Mouse (Mus musculus): ENCODE data around the gene Hoxa7. TPM values are rescaled to one million over a fixed set of nuclear protein-coding genes. Genes with fewer than 3 reads are reported as not detected.

Hoxa7 gene
- 10 to 100 TPM; 11.2 to 12.5 TPM for total RNA-seq (2021)
- long read RNA-seq, experiment 1, transcript Hoxa7-201 (2 exons, 2,009 nt) = major isoform, 23 of 29 reads
- long read RNA-seq, experiment 1, partial matches to known transcripts = 0 of 29 reads
- long read RNA-seq, experiment 1, other reads (novel, unspliced or antisense) = 5 of 29 reads
- long read RNA-seq, experiment 2, transcript Hoxa7-201 (2 exons, 2,009 nt) = major isoform, 26 of 27 reads
- long read RNA-seq, experiment 2, partial matches to known transcripts = 0 of 27 reads
- long read RNA-seq, experiment 2, other reads (novel, unspliced or antisense) = 1 of 27 reads

GRCm38 (mm10) chr6:52221337-52221992 lies at the start of gene Hoxa7:
Hoxa7 (minus strand) TSS chr6:52221854.
- DNase-seq (ENCODE audit: low spot score in 2 of 2) = peak; percentile 85 to 90

- peak; percentile 46 to 62 for DNase-seq (ENCODE audit: low spot score in 2 of 2)
Observed at GRCm38 (mm10) chr6:52270494-52271480, 49.1 kb upstream of the Hoxa7 start.

- no peak for DNase-seq (ENCODE audit: low spot score in 2 of 2)
Observed at GRCm38 (mm10) chr6:52268756-52269155, 47.1 kb upstream of the Hoxa7 start.

GRCm38 (mm10) chr6:52268341-52268740 lies 46.7 kb upstream of the Hoxa7 start:
- no peak for DNase-seq (ENCODE audit: low spot score in 2 of 2)

GRCm38 (mm10) chr6:52267691-52268090 lies 46.0 kb upstream of the Hoxa7 start:
- no peak for DNase-seq (ENCODE audit: low spot score in 2 of 2)

- no peak for DNase-seq (ENCODE audit: low spot score in 2 of 2)
Observed at GRCm38 (mm10) chr6:52267221-52267620, 45.6 kb upstream of the Hoxa7 start.

GRCm38 (mm10) chr6:52266666-52266985 lies 45.0 kb upstream of the Hoxa7 start:
- DNase-seq (ENCODE audit: low spot score in 2 of 2) = no peak

- DNase-seq (ENCODE audit: low spot score in 2 of 2) = no peak
Observed at GRCm38 (mm10) chr6:52265913-52266665, 44.4 kb upstream of the Hoxa7 start.

- DNase-seq (ENCODE audit: low spot score in 2 of 2) = no peak
Observed at GRCm38 (mm10) chr6:52265306-52265912, 43.8 kb upstream of the Hoxa7 start.

GRCm38 (mm10) chr6:52264106-52264790 lies 42.6 kb upstream of the Hoxa7 start:
- DNase-seq (ENCODE audit: low spot score in 2 of 2) = no peak

GRCm38 (mm10) chr6:52263321-52263585 lies 41.6 kb upstream of the Hoxa7 start:
- no peak for DNase-seq (ENCODE audit: low spot score in 2 of 2)

GRCm38 (mm10) chr6:52262463-52263320 lies 41.0 kb upstream of the Hoxa7 start:
- DNase-seq (ENCODE audit: low spot score in 2 of 2) = no peak

GRCm38 (mm10) chr6:52261751-52262462 lies 40.3 kb upstream of the Hoxa7 start:
- no peak for DNase-seq (ENCODE audit: low spot score in 2 of 2)

GRCm38 (mm10) chr6:52260654-52261575 lies 39.3 kb upstream of the Hoxa7 start, which contains the start of gene Hoxa13:
Hoxa13 (minus strand) TSS chr6:52260880.
- DNase-seq (ENCODE audit: low spot score in 2 of 2) = peak in 1 of 2 experiments; percentile 42

GRCm38 (mm10) chr6:52259811-52260261 lies 38.2 kb upstream of the Hoxa7 start:
- no peak for DNase-seq (ENCODE audit: low spot score in 2 of 2)

GRCm38 (mm10) chr6:52259081-52259790 lies 37.6 kb upstream of the Hoxa7 start:
- no peak for DNase-seq (ENCODE audit: low spot score in 2 of 2)

GRCm38 (mm10) chr6:52256956-52257355 lies 35.3 kb upstream of the Hoxa7 start:
- peak; percentile 64 to 80 for DNase-seq (ENCODE audit: low spot score in 2 of 2)

Measured in gastrocnemius, postnatal 4 days (tissue).